Mouse (Mus musculus) forebrain, embryonic 16.5 days (tissue): ENCODE measurements around the gene Gm15517. TPM values are rescaled to one million over a fixed set of nuclear protein-coding genes. Genes with fewer than 3 reads are reported as not detected.
"Not testable (repeated sequence)": the region's sequence is repeated elsewhere in the genome, so short reads cannot be mapped to it uniquely, and the experiment has no call there.

Experiments used
- ATAC-seq: fragments of 200-750 bp; cut with Nextera tagmentation; 2 replicates; pipeline ENCODE4 v1.8.0; 2017; ENCODE audit warnings: mild to moderate bottlenecking, moderate library complexity
- H3K27ac ChIP-seq: fragments of 300-500 bp; sonication (generic); 2 replicates; pipeline ENCODE4 v1.5.1; 2014; ENCODE audit warnings: low read length, control low read depth
- H3K27me3 ChIP-seq: fragments of 300-500 bp; sonication (generic); replicated peaks from 2 replicates; pipeline ENCODE4 v1.6.1; 2014; ENCODE audit warnings: low read length; ENCODE audit not compliant: control insufficient read depth, insufficient read depth
- H3K36me3 ChIP-seq: fragments of 300-500 bp; sonication (generic); 2 replicates; pipeline ENCODE4 v1.6.1; 2014; ENCODE audit not compliant: control insufficient read depth, insufficient read depth
- H3K4me1 ChIP-seq: fragments of 300-500 bp; sonication (generic); replicated peaks from 2 replicates; pipeline ENCODE4 v1.6.1; 2014; ENCODE audit warnings: low read length; ENCODE audit not compliant: control insufficient read depth, insufficient read depth
- H3K4me2 ChIP-seq: fragments of 300-500 bp; sonication (generic); 2 replicates; pipeline ENCODE4 v1.6.1; 2014; ENCODE audit warnings: mild to moderate bottlenecking, low read length, control low read depth
- H3K4me3 ChIP-seq: fragments of 300-500 bp; sonication (generic); replicated peaks from 2 replicates; pipeline ENCODE4 v1.5.1; 2014; ENCODE audit warnings: mild to moderate bottlenecking, low read length, control low read depth
- H3K9ac ChIP-seq: fragments of 300-500 bp; sonication (generic); replicated peaks from 2 replicates; pipeline ENCODE4 v1.6.1; 2014; ENCODE audit warnings: low read depth, low read length, control low read depth
- H3K9me3 ChIP-seq: fragments of 300-500 bp; sonication (generic); 2 replicates; pipeline ENCODE4 v1.6.1; 2016; ENCODE audit warnings: low read length; ENCODE audit not compliant: control insufficient read depth
- WGBS: fragments of 180-500 bp; shearing (Covaris S2); extraction: QIAGEN DNeasy Blood & Tissue Kit; methylation state at CpG from one replicate; pipeline ENCODE4 v1.1.7; 2014; 5-methylcytosine and 5-hydroxymethylcytosine counted together
- polyA plus RNA-seq: library from polyadenylated mRNA; unstranded; fragments of >200 nt; fragmentation: Nextera tagmentation; extraction: Ambion mirVana; gene quantifications from 2 replicates; pipeline ENCODE4 v1.2.1, GENCODE M21; 2015

Gm15517 gene
- polyA plus RNA-seq, 1 experiment from 2014 or later: not detected

DNA sequence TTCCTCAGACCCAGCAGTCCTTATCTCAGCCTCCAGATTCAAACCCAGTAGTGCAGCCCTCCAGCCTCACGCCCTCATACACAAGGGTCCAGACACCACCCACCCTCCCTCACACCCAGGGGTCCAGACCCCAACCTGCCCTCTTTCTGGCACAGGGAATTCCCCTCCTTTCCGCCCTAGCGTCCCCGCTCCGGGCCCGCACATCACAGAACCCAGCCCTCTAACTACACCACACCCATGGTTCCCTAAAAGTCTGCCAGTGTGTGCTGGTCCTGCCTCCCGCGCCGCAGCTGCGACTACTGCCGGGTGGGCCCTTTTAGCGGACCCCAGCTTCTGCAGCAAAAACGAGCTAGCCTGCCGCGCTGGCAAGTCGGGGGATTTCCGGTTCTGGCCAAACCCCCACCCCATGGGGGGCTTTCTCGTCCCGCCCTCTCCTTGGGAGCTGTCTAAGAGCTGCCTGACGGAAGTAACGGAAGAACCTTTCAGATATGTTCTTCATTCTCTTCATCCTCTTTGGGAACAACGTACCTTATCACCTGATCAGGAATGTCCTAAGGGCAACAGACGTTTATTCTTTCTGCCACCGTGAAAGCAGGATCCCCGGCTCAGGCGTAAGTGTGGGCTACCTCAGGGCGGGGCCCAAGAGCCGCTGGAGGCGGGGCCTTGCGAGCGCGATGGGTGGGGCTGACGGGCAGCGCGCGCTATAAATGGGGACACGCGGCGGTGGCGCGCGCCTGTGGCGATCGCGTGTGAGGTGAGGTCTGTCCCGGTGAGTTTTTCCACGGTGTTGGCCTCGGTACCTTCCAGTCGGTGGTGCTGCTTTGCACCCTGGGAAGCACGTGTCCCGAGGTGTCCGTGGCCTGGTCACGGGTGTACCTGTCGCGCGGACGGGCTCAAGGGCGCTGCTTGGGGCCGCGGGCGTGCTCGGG, 14.9 kb upstream of the Gm15517 start, which contains the start of the genes 1700028J19Rik and 2410002F23Rik:
1700028J19Rik (minus strand) TSS at position 641 of the 929 bp plus-strand sequence.
2410002F23Rik (plus strand) TSS at position 668 of the 929 bp plus-strand sequence.
- H3K36me3 ChIP-seq: peaks cover 22% of the 10 kb centered on the region
- WGBS: 0% methylated on average over 61 of the region's 62 CpGs

DNA sequence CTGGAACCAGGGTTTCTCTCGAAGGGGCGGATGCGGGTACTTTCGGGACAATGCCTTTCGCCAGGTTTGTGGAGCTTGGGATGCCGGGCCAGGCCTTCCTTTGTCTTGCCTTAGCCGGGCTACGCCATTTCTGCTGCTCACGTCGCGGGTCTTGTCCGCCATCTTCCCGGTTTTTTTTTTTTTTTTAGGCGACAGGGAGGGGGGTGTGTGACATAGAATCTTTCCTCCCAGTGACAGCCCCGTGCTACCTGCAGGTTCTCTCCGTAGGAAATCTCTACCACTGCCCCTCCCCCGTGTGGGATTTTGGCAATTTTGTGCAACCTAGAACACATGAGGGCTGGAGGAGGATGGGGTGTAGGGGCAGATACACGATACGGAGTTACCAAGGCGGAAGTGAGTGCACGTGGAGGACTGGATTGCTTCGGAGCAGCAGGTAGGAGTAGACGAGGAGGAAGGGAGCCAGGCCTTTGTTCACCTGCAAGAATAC, 14.2 kb upstream of the Gm15517 start:
- peak; percentile 31 for ATAC-seq
- H3K9me3 ChIP-seq: no peaks in the 10 kb centered on the region
- H3K27ac ChIP-seq: peak overlapping the region; percentile 93
- WGBS: under 1% methylated on average over 23 of the region's 23 CpGs
- H3K4me3 ChIP-seq: peak overlapping the region; percentile 88
- no peaks in the 10 kb centered on the region for H3K27me3 ChIP-seq
- peaks cover 22% of the 10 kb centered on the region for H3K4me1 ChIP-seq
- H3K9ac ChIP-seq: peak overlapping the region; percentile 96
- peak overlapping the region; percentile 88 for H3K4me2 ChIP-seq
- peaks cover 22% of the 10 kb centered on the region for H3K36me3 ChIP-seq

More for the DNA sequence above, 14.9 kb upstream of the Gm15517 start, which contains the start of the genes 1700028J19Rik and 2410002F23Rik:
- H3K27ac ChIP-seq: peak within 1 kb of the TSS; percentile 93
- no peaks in the 10 kb centered on the region for H3K27me3 ChIP-seq
- peak; percentile 86 for ATAC-seq
- H3K9me3 ChIP-seq: no peaks in the 10 kb centered on the region
- peak within 1 kb of the TSS; percentile 96 for H3K9ac ChIP-seq
- H3K4me3 ChIP-seq: peak within 1 kb of the TSS; percentile 88
- H3K4me2 ChIP-seq: peak within 1 kb of the TSS; percentile 91
- peaks cover 22% of the 10 kb centered on the region for H3K4me1 ChIP-seq

DNA sequence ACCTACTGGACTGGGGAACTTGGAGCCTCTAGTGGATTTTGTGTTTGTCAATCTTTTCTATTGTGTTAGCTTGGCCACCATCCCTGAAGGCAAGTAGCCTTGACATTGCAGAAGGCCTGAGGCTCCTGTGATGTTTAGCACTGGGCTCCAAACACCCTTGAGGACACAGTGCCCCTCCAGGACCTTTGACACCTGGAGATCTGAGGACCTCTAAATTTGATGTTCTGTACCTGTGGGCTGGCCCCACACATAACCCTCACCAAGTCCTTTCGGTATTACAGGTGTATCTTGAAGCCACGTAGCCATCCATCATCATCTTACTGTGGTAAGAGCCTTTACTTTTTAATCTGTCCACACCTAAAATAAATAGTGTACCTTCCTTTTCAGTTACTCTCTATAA, 13.3 kb upstream of the Gm15517 start:
- peaks cover 30% of the 10 kb centered on the region for H3K36me3 ChIP-seq
- no peak overlapping the region for H3K27ac ChIP-seq
- no peak for ATAC-seq
- no peaks in the 10 kb centered on the region for H3K27me3 ChIP-seq
- H3K4me3 ChIP-seq: peak overlapping the region; percentile 88
- peak overlapping the region; percentile 96; the same call in 1 of the 2 replicates for H3K9ac ChIP-seq
- H3K4me1 ChIP-seq: peaks cover 25% of the 10 kb centered on the region
- peak overlapping the region; percentile 88 for H3K4me2 ChIP-seq
- no peaks in the 10 kb centered on the region for H3K9me3 ChIP-seq
- WGBS: 95% methylated on average over 2 of the region's 2 CpGs

DNA sequence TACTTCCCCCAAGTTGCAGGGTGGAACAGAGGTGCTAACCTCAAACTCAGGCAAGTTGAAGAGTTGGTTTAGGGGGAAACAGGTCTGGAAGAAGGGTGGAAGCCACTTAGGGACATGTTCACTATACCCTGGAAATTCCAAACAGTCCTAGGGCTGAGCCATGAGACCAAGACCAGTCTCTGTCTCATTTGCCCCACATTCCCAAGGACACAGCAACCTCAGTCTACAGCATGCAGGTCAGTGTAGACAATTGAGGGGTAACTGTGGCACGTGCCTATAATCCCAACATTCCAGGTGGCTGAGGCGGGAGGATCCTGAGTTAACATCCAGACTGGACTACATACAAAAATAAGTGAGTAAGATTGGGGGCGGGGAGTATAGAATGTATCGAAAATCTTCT, 12.0 kb upstream of the Gm15517 start:
- Histone ChIP-seq H3K27me3 (no peaks in the 10 kb centered on the region), H3K27ac (no peak overlapping the region), H3K36me3 (peaks cover 31% of the 10 kb centered on the region), H3K4me2 (no peak overlapping the region), H3K4me1 (peaks cover 25% of the 10 kb centered on the region), H3K4me3 (no peak overlapping the region), H3K9ac (no peak overlapping the region), H3K9me3 (no peaks in the 10 kb centered on the region)
- 95% methylated on average over 4 of the region's 4 CpGs for WGBS
- ATAC-seq: no peak

DNA sequence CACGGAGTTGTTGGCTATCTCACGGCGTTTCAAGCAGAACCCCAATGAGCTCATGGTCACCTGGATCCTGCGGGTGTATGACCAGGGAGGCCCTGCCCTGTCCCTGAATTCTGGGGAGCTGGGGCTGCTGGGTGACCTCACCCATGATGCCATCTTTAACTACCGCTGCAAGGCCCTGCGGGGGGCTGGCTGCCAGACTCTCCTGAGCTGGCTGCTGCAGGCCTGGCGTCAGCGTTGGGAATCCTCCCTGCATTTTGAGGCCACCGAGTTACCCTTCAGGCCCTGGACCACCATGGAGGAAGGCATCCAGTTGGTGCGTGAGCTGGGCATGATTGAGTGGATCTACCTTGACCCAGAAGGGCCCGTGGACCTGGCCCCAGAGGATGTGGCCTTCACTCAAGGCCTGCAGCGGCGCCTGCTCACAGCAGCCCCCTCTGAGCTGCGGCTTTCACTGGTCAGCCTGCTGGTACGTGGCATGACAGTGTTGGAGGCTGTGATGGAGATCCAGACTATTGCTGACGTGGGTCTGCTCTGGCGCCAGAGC, 10.4 kb upstream of the Gm15517 start:
- H3K4me2 ChIP-seq, H3K9ac ChIP-seq, H3K9me3 ChIP-seq, H3K27ac ChIP-seq, H3K27me3 ChIP-seq, ATAC-seq, H3K4me3 ChIP-seq: not testable (repeated sequence)
- H3K4me1 ChIP-seq: peaks cover 20% of the 10 kb centered on the region
- H3K36me3 ChIP-seq: peaks cover 31% of the 10 kb centered on the region
- 90% methylated on average over 17 of the region's 17 CpGs for WGBS

DNA sequence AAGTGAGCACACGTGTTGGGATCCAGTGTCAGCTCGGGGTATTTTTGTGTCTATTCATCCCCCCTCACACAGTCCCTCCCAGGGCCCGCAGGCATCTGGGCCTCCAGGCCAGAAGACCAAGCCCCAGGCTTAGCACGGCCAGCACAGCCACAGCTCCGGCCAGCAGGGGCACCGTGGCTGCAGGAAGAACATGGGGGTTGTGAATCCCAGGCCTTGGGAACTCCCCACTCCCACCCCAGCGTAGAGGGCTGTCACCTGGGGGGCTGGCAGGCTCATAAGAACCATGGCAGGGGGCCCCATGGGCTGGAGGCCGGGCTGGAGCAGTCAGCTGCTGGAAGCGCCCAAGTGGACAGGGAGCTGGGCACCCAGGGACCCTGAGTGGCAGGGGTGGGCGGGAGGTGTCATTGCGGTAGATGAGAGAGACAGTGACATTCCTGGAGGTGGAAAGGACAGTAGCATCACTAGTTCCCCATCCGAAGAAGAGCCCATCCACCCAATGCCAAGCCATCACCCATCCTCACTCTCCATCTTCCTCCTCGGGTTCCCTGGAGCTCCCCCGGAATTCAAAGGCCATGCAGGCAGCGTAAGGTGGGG, 8.1 kb upstream of the Gm15517 start:
- peaks cover 29% of the 10 kb centered on the region for H3K36me3 ChIP-seq
- H3K4me1 ChIP-seq: peaks cover 12% of the 10 kb centered on the region
- H3K9ac ChIP-seq: no peak overlapping the region
- H3K9me3 ChIP-seq: no peaks in the 10 kb centered on the region
- H3K27me3 ChIP-seq: no peaks in the 10 kb centered on the region
- no peak overlapping the region for H3K27ac ChIP-seq
- 67% methylated on average over 15 of the region's 15 CpGs for WGBS
- no peak overlapping the region for H3K4me3 ChIP-seq
- ATAC-seq: no peak
- H3K4me2 ChIP-seq: no peak overlapping the region

DNA sequence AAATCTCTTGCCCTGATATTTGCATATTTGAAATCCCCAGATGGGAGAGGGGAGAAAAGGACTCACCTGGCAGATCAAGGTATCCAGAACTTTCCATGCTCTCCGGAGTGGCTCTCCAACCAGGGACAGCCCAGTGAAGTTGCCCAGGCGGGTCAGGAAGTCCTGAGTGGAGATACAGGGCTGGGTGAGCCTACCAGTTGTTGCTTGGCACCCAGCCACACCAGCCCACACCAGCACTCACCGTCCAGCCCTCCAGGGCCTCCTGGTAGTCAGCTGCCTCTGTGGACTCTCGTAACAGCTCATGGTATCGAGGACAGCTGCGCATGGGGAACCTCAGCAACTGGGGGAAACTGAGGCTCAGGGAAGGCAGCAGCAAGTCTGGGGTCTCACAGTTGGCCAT, 6.3 kb upstream of the Gm15517 start:
- H3K4me2 ChIP-seq: no peak overlapping the region
- H3K9ac ChIP-seq: no peak overlapping the region
- H3K4me1 ChIP-seq: 0 out of 2 replicates have a peak, but pooled peaks cover 3% of the 10 kb centered on the region
- 82% methylated on average over 6 of the region's 6 CpGs for WGBS
- H3K27ac ChIP-seq: no peak overlapping the region
- H3K9me3 ChIP-seq: no peaks in the 10 kb centered on the region
- no peaks in the 10 kb centered on the region for H3K27me3 ChIP-seq
- peaks cover 15% of the 10 kb centered on the region for H3K36me3 ChIP-seq
- ATAC-seq: no peak
- H3K4me3 ChIP-seq: no peak overlapping the region

DNA sequence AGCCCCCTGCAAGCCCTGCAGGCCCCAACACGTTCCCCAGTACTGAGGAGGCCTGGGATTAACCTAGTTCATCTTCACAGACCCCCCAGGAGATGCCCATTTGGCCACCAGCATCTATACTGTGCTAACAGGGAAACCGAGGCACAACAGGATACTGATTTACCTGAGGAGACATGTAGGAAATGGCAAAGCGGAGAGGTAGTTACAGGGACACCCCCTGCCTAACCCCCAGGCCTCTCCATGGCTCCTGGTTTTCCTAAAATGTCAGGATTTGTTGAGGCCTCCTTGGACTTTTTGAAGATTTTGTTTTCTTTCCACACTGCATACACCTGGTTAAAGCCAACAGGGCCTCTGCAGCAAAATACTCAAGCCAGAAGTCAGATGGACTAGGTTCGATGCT, 4.0 kb upstream of the Gm15517 start, which contains the start of gene Acp4:
Acp4 (minus strand) TSS at position 101 of the 400 bp plus-strand sequence.
- Histone ChIP-seq H3K9me3 (no peaks in the 10 kb centered on the region), H3K36me3 (peaks cover 7% of the 10 kb centered on the region), H3K4me1 (0 out of 2 replicates have a peak, but pooled peaks cover 3% of the 10 kb centered on the region), H3K9ac (no peak within 1 kb of the TSS), H3K27ac (no peak within 1 kb of the TSS), H3K4me2 (no peak within 1 kb of the TSS), H3K27me3 (peaks cover 4% of the 10 kb centered on the region; the same call in 1 of the 2 replicates), H3K4me3 (no peak within 1 kb of the TSS)
- no peak for ATAC-seq
- WGBS: 79% methylated on average over 4 of the region's 4 CpGs

DNA sequence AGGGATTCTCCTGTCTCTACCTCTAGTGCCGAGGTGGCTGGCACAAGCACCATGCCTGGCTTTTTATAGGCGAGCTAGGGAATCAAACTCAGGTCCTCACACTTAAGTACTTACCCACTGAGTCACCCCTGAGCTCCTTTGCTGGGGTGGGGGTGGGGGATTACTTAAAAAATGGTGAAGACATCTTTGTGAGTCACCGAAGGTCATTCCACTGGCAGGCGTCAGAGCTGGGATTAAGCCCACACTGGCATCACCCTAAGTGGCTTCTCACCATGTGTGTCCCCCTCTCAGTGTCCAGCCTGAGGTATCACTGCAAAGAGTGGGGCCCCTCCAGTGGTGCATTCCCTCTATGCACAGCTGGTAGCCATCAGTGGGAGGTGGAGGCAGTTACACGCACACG, 837 bp upstream of the Gm15517 start:
- WGBS: 74% methylated on average over 6 of the region's 6 CpGs
- H3K4me2 ChIP-seq: no peak overlapping the region
- H3K27me3 ChIP-seq: peaks cover 4% of the 10 kb centered on the region; the same call in 1 of the 2 replicates
- H3K4me1 ChIP-seq: peaks cover 6% of the 10 kb centered on the region
- no peak overlapping the region for H3K9ac ChIP-seq
- ATAC-seq: no peak
- H3K4me3 ChIP-seq: no peak overlapping the region
- no peaks in the 10 kb centered on the region for H3K9me3 ChIP-seq
- no peaks in the 10 kb centered on the region for H3K36me3 ChIP-seq
- no peak overlapping the region for H3K27ac ChIP-seq
